Mouse (Mus musculus) midbrain, postnatal 0 days (tissue): Measurements from ENCODE around the gene Rasl11a. TPM values are rescaled to one million over a fixed set of nuclear protein-coding genes. Genes with fewer than 3 reads are reported as not detected.

Experiments used
- ATAC-seq: fragments of 200-750 bp; cut with Nextera tagmentation; 2 replicates; pipeline ENCODE4 v1.8.0; 2017; ENCODE audit warnings: moderate number of reproducible peaks, mild to moderate bottlenecking, moderate TSS enrichment, moderate library complexity; ENCODE audit not compliant: low FRiP score
- DNase-seq: peaks from one replicate; pipeline ENCODE4 v3.0.0-alpha.2; 2015; ENCODE audit warnings: low spot score
- H3K27ac ChIP-seq: fragments of 300-500 bp; sonication (generic); 2 replicates; pipeline ENCODE4 v1.5.1; 2014; ENCODE audit warnings: low read depth, mild to moderate bottlenecking, low read length, mixed read lengths
- H3K27me3 ChIP-seq: fragments of 300-500 bp; sonication (generic); 2 replicates; pipeline ENCODE4 v1.6.1; 2014; ENCODE audit warnings: low read length, control low read depth, mixed read lengths; ENCODE audit not compliant: insufficient read depth
- H3K36me3 ChIP-seq: fragments of 300-500 bp; sonication (generic); 2 replicates; pipeline ENCODE4 v1.6.1; 2014; ENCODE audit warnings: low read length, control low read depth, mixed read lengths; ENCODE audit not compliant: insufficient read depth
- H3K4me1 ChIP-seq: fragments of 300-500 bp; sonication (generic); 2 replicates; pipeline ENCODE4 v1.6.1; 2014; ENCODE audit warnings: mild to moderate bottlenecking, control low read depth, antibody characterized with exemption, low read length, mixed read lengths; ENCODE audit not compliant: insufficient read depth
- H3K4me2 ChIP-seq: fragments of 300-500 bp; sonication (generic); 2 replicates; pipeline ENCODE4 v1.6.1; 2014; ENCODE audit warnings: low read depth, mild to moderate bottlenecking, low read length, mixed read lengths; ENCODE audit not compliant: poor library complexity, severe bottlenecking
- H3K4me3 ChIP-seq: fragments of 300-500 bp; sonication (generic); 2 replicates; pipeline ENCODE4 v1.5.1; 2014; ENCODE audit warnings: low read depth, mild to moderate bottlenecking, low read length, moderate library complexity
- H3K9ac ChIP-seq: fragments of 300-500 bp; sonication (generic); replicated peaks from 2 replicates; pipeline ENCODE4 v1.6.1; 2014; ENCODE audit warnings: mild to moderate bottlenecking, low read length, moderate library complexity, mixed read lengths; ENCODE audit not compliant: poor library complexity, severe bottlenecking
- H3K9me3 ChIP-seq: fragments of 300-500 bp; sonication (generic); 2 replicates; pipeline ENCODE4 v1.6.1; 2016; ENCODE audit warnings: low read length, control low read depth
- CTCF ChIP-seq: IDR thresholded peaks from 2 replicates; pipeline ENCODE4 v1.5.1; 2016; ENCODE audit warnings: antibody characterized with exemption, mild to moderate bottlenecking
- WGBS: fragments of 180-500 bp; shearing (Covaris S2); extraction: QIAGEN DNeasy Blood & Tissue Kit; methylation state at CpG from one replicate; pipeline ENCODE4 v1.1.7; 2014; 5-methylcytosine and 5-hydroxymethylcytosine counted together
- polyA plus RNA-seq: library from polyadenylated mRNA; unstranded; fragments of >200 nt; fragmentation: Nextera tagmentation; extraction: Ambion mirVana; gene quantifications from 2 replicates; pipeline ENCODE4 v1.2.1, GENCODE M21; 2015
- total RNA-seq: library from RNA; depleted of rRNA; stranded (reverse); fragments of >200 nt; gene quantifications from 2 replicates; pipeline ENCODE4 v1.2.3, GENCODE M21; 2014

Gene Rasl11a
- total and polyA plus RNA-seq, 2 experiments from 2014 or later = 18.3 to 18.8 TPM

- WGBS = 95% methylated on average over 4 of the region's 4 CpGs
- Histone ChIP-seq H3K27ac (no peak overlapping the region), H3K36me3 (no peaks in the 10 kb centered on the region), H3K4me2 (no peak overlapping the region), H3K9ac (no peak overlapping the region), H3K4me1 (no peaks in the 10 kb centered on the region), H3K27me3 (no peaks in the 10 kb centered on the region), H3K4me3 (no peak overlapping the region), H3K9me3 (no peaks in the 10 kb centered on the region)
- ATAC-seq = no peak
- TF ChIP-seq CTCF = peak; percentile 24; the same call in 1 of the 2 replicates
- DNase-seq = no peak
Observed at GRCm38 (mm10) chr5:146813421-146813820, 31.4 kb upstream of the Rasl11a start.

GRCm38 (mm10) chr5:146815394-146815793, 29.5 kb upstream of the Rasl11a start:
- Histone ChIP-seq H3K9me3 (no peaks in the 10 kb centered on the region), H3K27me3 (no peaks in the 10 kb centered on the region), H3K4me3 (no peak overlapping the region), H3K4me2 (no peak overlapping the region), H3K4me1 (no peaks in the 10 kb centered on the region), H3K9ac (no peak overlapping the region), H3K27ac (no peak overlapping the region), H3K36me3 (no peaks in the 10 kb centered on the region)
- 89% methylated on average over 4 of the region's 4 CpGs for WGBS
- no peak for TF ChIP-seq CTCF
- DNase-seq = no peak
- ATAC-seq = no peak

GRCm38 (mm10) chr5:146817583-146817982, 27.3 kb upstream of the Rasl11a start:
- H3K4me2 ChIP-seq = no peak overlapping the region
- ATAC-seq = no peak

GRCm38 (mm10) chr5:146818906-146819623, 25.8 kb upstream of the Rasl11a start:
- DNase-seq (peak; percentile 33), ATAC-seq (no peak)
- Histone ChIP-seq H3K27ac (no peak overlapping the region), H3K4me1 (no peaks in the 10 kb centered on the region), H3K4me3 (no peak overlapping the region), H3K9ac (no peak overlapping the region), H3K9me3 (no peaks in the 10 kb centered on the region), H3K27me3 (no peaks in the 10 kb centered on the region), H3K4me2 (no peak overlapping the region), H3K36me3 (no peaks in the 10 kb centered on the region)
- no peak for TF ChIP-seq CTCF
- WGBS = 65% methylated on average over 8 of the region's 8 CpGs

More at GRCm38 (mm10) chr5:146817583-146817982, 27.3 kb upstream of the Rasl11a start:
- TF ChIP-seq CTCF = no peak
- Histone ChIP-seq H3K27ac (no peak overlapping the region), H3K9ac (no peak overlapping the region), H3K36me3 (no peaks in the 10 kb centered on the region), H3K27me3 (no peaks in the 10 kb centered on the region), H3K4me1 (no peaks in the 10 kb centered on the region), H3K9me3 (no peaks in the 10 kb centered on the region), H3K4me3 (no peak overlapping the region)
- WGBS = 86% methylated on average over 8 of the region's 8 CpGs
- no peak for DNase-seq

- Histone ChIP-seq H3K9me3 (no peaks in the 10 kb centered on the region), H3K4me3 (no peak overlapping the region), H3K4me1 (no peaks in the 10 kb centered on the region), H3K9ac (0 out of 2 replicates have a peak overlapping the region, but pooled peaks have one; percentile 29), H3K36me3 (no peaks in the 10 kb centered on the region), H3K4me2 (no peak overlapping the region), H3K27me3 (no peaks in the 10 kb centered on the region), H3K27ac (no peak overlapping the region)
- no peak for DNase-seq
- WGBS = 85% methylated on average over 5 of the region's 5 CpGs
- TF ChIP-seq CTCF = no peak
- no peak for ATAC-seq
Observed at GRCm38 (mm10) chr5:146823005-146823404, 21.9 kb upstream of the Rasl11a start.

GRCm38 (mm10) chr5:146829528-146829927, 15.3 kb upstream of the Rasl11a start:
- no peak for ATAC-seq
- H3K9ac ChIP-seq = no peak overlapping the region
- WGBS = 57% methylated on average over 8 of the region's 8 CpGs

More at GRCm38 (mm10) chr5:146829528-146829927, 15.3 kb upstream of the Rasl11a start:
- peaks cover 5% of the 10 kb centered on the region; the same call in 1 of the 2 replicates for H3K4me1 ChIP-seq
- H3K4me3 ChIP-seq = no peak overlapping the region
- no peaks in the 10 kb centered on the region for H3K36me3 ChIP-seq
- H3K27me3 ChIP-seq = no peaks in the 10 kb centered on the region
- H3K4me2 ChIP-seq = no peak overlapping the region
- H3K9me3 ChIP-seq = no peaks in the 10 kb centered on the region
- TF ChIP-seq CTCF = no peak
- no peak overlapping the region for H3K27ac ChIP-seq
- DNase-seq = no peak
